Mouse (Mus musculus) erythroid progenitor cell, adult 5-6 weeks (primary cell): ENCODE measurements around the gene Fnip1. TPM values are rescaled to one million over a fixed set of nuclear protein-coding genes. Genes with fewer than 3 reads are reported as not detected.
"Not testable (repeated sequence)": the region's sequence is repeated elsewhere in the genome, so short reads cannot be mapped to it uniquely, and the experiment has no call there.

Source experiments
- ATAC-seq: replicated peaks from 2 replicates; pipeline ENCODE4 v1.8.0; 2016; ENCODE audit warnings: moderate number of reproducible peaks, mild to moderate bottlenecking, moderate TSS enrichment, inconsistent platforms; ENCODE audit not compliant: poor library complexity, low FRiP score, severe bottlenecking
- total RNA-seq, 2 experiments: library from RNA; stranded (forward) in 1 of 2; stranded (reverse) in 1 of 2; fragments of 150-400 nt in 1 of 2; fragments of 186-747, 209-891 nt in 1 of 2; gene quantifications; 2 replicates each; pipeline versions ENCODE4 v1.2.3 to v1.2.4; 2015 to 2017; ENCODE audit warnings: low replicate concordance in 2 of 2

The Fnip1 gene
- 22.7 and 44.9 TPM in 2 replicates for total RNA-seq (2015; ENCODE audit: low replicate concordance)
- total RNA-seq (2017; ENCODE audit: low replicate concordance): 28.0 and 35.0 TPM in 2 replicates

DNA sequence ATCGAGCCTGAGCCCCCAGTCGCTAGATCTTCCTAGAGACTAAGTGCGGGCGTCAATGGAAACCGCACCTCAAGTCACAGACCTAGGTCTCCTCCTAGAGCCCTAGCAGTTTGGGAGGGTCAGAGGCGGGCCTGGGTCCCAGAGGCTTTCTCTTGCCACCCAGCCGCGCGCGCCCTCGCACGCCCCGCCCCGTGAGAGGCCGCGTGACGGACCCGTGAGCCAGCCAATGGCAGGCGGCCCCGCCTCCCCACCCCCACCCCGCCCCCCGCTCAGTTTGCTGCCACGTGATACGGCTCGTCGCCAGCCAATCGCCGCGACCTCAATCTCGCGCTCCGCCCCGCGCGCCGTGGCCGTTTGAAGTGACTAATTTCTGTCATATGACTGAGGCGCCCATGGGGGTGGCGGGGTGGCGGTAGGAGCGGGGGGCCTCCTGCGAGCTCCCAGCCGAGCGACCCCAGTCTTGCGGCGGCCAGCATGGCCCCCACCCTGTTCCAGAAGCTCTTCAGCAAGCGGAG is at the start of gene Fnip1:
Fnip1 (plus strand) TSS at position 377 of the 515 bp plus-strand sequence.
- ATAC-seq: peak; percentile 93

DNA sequence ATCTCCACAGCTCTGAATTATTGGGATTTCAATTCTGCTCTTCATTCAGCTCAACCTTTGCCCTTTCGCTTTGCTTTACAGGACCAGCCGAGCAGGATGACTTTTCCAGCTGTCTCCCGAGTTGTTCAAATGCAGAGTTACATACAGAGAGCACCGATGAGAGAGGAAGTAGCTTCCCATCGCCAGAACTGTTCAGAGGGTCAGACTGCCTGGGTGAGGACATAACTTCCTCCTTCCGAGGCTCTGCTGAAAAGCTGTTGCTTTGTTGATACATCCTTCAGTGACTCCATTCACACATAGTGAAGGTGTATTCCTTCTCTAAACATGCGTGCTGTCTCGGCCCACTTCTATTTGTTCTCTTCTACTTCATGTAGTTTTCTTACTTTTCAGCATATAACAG is 47.6 kb upstream of the Fnip1 start:
- ATAC-seq: no peak

DNA sequence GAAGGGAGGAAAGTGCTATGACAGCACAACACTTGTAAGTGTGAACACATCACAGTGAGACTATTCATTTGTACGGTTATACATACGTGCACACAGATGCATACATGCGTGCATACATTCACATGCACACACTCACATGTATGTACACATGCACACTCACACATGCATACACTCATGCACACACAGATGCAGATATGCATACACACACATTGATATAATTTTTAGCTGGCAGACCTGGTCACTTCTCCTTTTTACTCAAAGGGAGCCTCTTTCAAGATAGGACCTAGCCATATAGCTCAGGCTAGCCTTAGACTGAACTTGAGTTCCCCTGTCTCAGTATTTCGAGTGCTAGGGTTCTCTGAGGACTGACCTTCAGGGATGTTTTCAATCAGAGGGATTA is 46.7 kb upstream of the Fnip1 start:
- ATAC-seq: no peak

DNA sequence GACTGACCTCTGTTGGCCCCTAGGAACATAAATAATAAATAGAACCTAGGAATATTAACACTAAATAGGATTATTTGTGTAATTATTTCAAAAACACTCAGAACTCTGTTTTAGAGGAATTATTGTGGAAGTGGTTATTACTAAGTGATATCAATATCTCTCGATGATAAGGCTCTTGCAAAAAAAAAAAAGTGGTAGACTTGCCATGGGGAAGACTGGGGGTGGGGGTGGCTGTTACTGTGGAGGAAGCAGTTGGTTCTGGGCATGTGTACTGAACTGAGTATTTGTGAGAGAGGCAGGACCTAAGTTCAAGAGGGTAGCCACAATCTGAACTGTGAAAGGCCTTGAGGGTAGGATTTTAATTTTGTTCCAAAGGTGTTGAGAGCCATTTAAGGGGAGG is 41.3 kb upstream of the Fnip1 start:
- ATAC-seq: no peak

DNA sequence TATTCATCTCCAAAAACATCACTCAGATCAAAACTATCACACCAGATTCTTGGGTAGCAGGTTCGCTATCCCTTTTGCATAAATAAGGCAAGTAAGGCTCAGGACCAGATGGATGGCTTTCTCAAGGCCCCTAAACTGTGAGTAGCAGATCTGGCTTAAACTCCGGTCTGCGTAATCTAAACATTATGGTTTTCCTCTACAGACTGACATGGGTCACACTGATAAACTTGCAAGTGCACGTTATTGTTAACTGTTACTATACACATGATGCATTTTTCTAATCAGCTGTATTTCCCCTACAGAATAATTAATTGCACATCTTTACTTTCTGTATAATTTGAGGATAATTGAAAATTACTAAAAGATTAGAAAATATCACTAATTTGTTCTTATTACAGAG is 39.9 kb upstream of the Fnip1 start:
- no peak for ATAC-seq

DNA sequence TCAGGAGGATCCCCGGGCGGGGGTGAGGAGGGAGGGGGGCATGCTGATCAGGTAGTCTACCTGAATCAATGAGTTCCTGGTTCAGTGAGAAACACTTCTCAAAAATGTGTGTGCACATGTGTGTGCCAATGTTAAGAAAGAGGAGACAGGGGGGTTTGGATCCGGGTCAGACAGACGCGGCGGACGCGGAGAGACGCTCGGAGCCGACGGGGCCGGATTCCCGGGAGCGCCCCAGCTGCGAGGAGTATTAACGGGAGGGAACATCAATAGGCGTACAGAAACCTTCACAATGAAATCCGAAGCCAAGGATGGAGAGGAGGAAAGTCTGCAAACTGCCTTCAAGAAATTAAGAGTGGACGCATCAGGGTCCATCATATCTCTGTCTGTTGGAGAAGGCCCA is 37.2 kb upstream of the Fnip1 start:
- peak; percentile 78 for ATAC-seq

DNA sequence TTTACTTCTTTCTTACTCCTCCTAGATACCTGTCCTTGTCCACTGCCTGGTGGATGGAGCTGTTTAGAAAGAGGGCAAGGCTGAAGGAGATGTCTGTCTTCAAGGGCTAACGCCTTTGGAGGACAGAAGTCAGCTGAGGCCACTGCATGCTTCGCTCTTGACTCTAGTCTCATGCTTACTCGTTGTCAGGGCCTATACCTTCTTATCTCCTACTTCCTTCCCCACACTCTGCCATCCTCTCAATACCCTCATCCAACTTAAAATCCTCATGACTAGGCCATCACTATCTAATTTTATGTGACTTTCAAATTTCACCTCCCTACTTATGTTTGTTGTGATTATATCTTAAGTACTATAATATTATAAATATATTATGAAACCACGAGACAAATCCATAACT is 33.1 kb upstream of the Fnip1 start:
- ATAC-seq: no peak

DNA sequence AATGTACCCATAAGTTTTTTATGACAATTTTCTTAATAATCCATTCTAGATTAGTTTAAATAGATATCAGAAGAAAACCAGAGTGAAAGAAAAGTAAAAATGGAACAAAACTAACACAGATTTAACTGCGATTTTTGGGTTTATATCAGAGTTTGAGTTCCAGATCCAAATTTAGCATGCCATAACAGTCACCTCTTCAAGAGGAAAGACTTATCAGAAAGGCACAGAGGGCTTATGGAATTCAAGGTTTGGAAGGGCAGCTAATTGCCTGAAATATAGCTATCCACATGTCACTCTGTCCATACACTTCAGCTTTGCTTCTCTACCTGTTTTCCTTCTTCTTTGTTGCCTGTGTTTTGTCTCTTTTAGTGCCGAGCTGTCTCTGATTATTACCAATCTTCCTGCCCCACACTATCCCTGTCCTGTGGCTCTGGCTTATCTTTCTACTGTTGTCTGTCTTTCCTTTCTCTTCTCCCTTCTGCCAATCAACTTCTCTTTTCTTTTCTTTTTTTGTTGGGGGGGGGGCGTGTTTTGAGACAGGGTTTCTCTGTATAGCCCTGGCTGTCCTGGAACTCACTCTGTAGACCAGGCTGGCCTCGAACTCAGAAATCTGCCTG is 31.0 kb upstream of the Fnip1 start:
- no peak for ATAC-seq

DNA sequence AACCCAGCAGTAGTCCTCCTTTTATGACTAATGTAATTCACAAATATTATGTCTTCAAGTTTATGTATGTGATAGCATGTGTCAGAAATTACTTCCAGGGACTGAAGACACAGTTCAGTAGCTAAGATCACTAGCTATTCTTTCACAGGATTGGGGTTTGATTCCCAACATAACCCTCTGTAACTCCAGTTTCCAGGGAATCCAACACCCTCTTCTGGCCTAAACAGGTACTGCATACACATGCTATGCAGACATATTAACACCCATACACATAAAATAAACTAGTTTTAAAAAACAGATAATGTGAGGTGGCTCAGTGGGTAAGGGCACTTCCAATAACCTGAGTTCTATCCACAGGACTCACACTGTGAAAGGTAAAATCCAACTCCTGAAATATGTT is 27.4 kb upstream of the Fnip1 start:
- no peak for ATAC-seq

DNA sequence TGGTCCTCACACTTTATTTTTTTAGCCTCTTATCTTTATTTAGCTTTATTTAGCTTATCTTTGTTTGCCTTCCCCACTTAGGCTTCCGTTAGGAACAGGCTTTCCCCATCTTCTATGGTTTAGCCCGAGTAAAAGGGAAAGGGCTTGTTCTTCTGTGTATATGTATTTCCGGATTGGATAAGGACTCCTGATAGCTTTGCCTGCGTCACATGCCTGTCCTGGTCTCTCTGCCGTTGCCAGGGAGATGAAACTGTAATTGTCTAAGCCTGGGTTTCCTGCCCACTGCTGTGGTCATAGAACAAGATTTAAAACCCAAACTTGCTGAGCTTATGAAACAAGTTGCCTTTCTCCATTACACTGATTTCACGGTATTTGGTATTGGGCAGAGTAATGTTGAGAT is 25.0 kb upstream of the Fnip1 start:
- ATAC-seq: no peak

DNA sequence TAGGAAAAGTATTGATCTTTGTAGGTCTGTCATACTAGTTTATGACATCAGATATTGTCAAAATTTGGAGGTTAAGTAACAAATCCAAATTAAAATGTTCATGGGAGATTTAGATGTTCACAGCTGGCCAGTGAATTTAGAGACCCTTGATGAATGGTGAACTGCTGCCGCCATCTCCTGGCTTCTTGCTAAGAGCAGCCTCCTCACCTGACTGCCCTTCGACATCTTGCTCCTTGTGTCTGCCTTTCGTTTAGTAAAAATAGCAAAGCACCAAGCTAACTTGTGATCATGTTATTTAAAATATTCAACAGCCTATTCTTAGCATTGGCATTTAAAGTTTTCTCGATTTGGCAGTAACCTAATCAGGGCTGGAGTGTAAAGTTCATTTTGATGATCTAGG is 15.0 kb upstream of the Fnip1 start:
- ATAC-seq: no peak

DNA sequence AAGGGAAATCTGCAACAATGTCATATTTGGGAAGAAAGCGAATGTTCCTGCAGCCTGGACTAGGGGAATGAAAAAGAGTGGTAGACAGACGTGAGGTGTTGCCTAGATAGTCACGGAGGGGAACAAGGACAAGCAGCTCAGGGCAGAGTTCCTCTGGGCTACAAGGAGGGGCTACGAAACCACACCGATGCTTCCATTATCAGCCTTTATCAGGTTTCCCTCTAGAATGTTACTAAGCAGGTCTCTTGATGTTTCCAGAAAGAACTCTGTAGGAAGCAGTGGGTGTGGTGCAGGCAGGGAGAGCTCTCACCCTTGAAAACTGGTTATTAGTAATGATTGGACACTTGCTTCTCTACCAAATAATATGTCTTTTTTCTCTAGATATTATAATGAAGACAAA is 11.7 kb upstream of the Fnip1 start:
- no peak for ATAC-seq

DNA sequence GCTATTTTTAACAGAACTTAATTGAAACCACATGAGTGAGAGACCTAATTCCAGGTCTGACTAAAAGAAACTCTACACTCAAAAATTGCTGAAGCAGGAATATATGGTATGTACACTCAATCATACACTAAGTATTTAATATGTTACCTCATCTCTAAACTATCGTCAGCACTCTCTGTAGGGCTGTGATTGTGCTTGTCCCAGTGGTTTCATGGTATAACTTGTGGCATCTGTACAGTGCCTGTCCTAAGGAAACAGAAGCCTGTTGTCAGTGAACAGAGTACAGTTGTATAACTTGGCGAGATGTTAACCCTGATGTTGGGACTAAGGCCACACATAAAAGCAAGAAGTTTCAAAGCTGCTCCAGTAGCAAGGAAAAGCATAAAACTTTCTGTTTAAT is 10.9 kb upstream of the Fnip1 start:
- ATAC-seq: no peak

DNA sequence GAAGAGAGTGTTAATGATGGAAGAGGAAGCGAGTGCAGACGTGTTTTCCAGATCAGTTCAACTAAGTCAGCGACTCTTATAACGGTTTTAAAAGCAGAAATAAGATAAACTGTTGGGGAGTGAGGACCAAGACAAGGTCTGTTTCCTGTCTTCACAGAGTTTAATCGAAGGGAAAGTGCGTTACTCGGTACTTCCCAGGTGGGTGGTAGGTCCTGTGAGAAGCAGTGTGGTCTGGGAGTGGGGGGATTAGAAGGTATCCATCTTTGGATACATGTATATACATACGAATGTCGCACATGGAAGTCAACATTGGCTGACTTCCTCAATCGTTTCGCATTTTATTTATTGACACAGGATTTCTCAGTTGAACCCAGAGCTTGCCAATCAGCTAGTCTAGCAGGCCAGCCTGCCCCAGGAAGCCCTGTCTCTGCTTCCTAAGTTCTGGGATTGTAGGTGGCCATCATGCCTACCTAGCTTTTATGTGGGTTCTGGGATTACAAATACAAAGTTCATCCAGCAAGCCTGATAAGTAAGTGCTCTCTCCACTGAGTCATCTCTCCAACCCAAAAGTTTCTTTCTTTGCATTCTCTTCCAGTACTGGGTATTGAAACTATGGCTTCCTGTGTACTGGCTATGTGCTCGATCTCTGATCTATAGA is 10.2 kb upstream of the Fnip1 start:
- ATAC-seq: no peak

DNA sequence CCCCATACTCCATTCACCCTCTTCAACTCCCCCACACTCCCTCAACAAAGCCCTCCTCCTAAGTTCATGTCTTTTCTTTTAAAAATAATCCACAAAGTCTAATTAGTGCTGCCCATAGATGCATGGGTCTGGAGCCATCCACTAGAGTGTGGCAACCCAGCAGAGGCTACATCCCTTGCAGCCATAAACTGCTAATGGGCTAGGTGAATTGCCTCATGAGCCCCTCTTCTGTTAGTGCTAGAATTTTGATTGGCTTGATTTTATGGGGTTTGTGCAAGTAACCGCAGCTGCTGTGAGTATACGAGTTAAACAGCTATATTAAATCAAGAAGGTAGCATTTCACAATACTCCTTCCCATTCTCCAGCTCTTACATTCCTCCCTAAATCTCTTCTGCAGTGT is 8.8 kb upstream of the Fnip1 start:
- ATAC-seq: no peak

DNA sequence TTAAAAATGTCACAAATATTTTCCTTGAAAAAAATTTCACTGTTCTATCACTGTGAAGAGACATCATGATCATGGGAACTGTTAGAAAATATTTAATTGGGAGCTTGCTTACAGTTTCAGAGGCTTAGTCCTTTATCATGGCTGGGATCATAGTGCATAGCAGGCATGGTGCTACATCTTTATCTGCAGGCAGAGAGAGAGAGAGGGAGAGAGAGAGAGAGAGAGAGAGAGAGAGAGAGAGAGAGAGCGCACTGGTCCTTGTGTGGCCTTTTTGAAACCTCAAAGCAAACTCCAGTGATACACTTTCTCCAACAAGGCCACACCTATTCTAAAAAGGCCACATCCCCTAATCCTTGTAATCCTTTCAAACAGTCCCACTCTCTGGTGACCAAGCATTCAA is 2.2 kb upstream of the Fnip1 start:
- ATAC-seq: no peak

DNA sequence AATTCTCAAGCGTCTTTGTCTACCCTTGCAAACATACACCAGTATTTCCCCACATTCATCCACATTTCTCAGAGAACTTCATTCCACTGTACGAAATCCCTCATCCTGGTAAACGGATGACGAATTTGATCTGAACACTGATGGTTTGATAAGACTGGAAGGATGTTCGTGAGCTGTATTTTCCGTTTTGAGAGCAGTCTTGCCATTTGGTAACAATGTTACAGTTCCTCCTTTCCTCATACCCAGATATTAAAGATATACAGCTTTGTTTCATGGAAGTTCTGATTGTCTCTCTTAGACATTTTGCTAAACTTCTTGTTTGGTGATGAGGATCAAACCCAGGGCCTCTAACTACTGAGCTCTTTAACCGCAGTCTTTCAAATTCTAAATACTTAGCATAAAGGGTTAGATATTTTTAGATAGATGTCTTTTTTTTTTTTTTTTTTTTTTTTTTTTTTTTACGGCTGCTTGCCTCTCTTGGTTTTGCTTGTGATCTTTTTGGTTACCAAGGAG is 633 bp upstream of the Fnip1 start:
- ATAC-seq: no peak

DNA sequence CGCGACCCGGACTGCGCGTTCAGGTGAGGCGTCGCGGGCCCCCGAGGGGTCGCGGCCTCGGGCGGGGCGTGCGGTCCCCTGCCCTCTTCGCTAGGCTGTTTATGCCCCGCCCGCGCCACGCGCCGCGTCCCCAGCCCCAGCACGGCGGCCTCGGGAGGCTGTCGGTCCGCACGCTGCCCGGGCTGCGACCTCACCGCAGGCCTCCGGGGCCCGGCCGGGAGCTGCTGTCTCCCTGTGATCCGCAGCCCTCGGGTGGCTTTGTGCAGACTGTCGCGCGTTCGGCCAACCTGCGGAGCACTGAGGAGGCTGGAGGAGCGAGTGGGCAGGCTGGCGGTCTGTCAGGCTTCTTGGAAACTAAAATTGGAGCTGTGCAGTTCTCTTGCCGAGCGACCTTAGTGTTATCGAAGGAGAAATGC is 375 bp downstream of the Fnip1 start:
- peak; percentile 65 for ATAC-seq

DNA sequence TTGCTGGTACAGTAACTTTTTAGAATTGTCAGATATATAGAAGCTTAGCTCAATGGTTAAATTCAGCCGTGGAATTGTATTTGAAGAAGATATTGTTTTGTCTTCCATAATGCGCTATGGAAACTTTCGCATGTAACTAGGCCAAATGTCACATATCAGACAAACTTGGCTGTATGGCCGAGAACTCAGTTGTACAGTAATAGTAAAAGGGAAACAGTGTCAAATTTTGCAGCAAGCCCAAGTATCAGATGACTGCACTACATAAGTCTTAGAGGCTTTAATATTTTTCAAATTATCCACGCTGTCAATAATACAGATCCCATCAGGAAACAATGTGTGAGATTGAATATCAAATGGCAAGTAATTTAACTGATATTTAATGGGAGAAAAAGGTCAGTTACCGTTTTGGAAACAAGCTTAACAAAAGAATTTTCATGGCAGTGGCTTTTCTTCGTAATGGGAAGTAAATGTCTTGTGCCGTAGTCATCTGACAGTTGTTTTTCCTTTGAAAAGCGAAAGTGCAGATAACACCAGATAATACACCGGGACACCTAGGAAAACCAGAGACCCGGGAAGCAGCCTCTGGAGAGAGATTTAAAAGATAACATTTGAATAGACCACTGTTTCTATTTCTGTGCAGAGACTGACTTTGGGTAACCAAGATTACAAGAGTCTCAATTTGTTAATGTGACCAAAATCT is 1.1 kb downstream of the Fnip1 start:
- ATAC-seq: no peak

DNA sequence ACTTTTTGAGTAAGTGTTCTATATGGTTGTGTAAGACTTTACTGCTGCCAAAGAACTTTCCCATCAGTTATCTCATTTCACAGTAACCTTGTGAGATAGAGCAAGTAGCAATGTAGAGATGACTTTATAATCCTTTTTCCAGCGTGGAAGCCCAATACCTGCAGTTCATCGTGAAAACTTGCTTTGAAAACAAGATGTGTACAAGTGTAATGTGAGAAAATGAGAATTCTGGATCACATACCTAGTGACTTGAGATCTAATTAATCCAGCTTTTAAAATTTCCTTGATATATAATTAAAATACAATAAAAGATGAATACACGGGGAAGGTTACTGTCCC is 1.7 kb downstream of the Fnip1 start:
- no peak for ATAC-seq

DNA sequence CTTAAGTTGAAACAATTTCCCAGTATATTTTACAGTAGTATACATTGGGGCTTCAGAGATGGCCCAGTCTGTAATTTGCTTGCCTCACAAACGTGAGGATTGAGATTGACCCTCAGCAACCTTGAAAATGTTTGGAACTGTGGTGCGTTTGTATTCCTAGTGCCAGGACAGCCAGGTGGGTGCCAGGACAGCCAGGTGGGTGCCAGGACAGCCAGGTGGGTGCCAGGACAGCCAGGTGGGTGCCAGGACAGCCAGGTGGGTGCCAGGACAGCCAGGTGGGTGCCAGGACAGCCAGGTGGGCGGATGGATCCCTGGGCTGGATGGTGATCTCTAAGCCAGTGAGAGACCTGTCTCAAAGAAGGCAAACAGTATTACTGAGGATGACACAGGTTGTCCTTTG is 12.8 kb downstream of the Fnip1 start:
- ATAC-seq: not testable (repeated sequence)
